Mouse (Mus musculus) hindbrain, embryonic 15.5 days (tissue): ENCODE measurements around the gene Cyp4f13. TPM values are rescaled to one million over a fixed set of nuclear protein-coding genes. Genes with fewer than 3 reads are reported as not detected.

Experiments
- polyA plus RNA-seq: library from polyadenylated mRNA; unstranded; fragments of >200 nt; fragmentation: Nextera tagmentation; extraction: Ambion mirVana; gene quantifications from 2 replicates; pipeline ENCODE4 v1.2.1, GENCODE M21; 2015

The Cyp4f13 gene
- polyA plus RNA-seq, 1 experiment from 2014 or later = 9.8 TPM

Other genes starting within 250 kb of the Cyp4f13 start
- gene Zfp871, start 159.1 kb downstream of the Cyp4f13 start, polyA plus RNA-seq = 35.7 and 36.2 TPM in 2 replicates
- gene Zfp811, start 137.5 kb downstream of the Cyp4f13 start, polyA plus RNA-seq = 47.0 and 50.7 TPM in 2 replicates
- 17.9 and 18.4 TPM in 2 replicates for gene Zfp799, start 117.1 kb downstream of the Cyp4f13 start, polyA plus RNA-seq
- gene Zfp870, start 55.8 kb downstream of the Cyp4f13 start, polyA plus RNA-seq = 7.3 and 7.9 TPM in 2 replicates
- gene Cyp4f14, start 30.1 kb downstream of the Cyp4f13 start, polyA plus RNA-seq = not detected in 2 replicates
- gene Zfp472, start 18.4 kb upstream of the Cyp4f13 start, polyA plus RNA-seq = 7.5 and 8.2 TPM in 2 replicates
- gene Zfp952, start 45.7 kb upstream of the Cyp4f13 start, polyA plus RNA-seq = 18.3 and 19.1 TPM in 2 replicates
- gene Zfp763, start 86.0 kb upstream of the Cyp4f13 start, polyA plus RNA-seq = 23.9 and 26.1 TPM in 2 replicates
- gene 4921501E09Rik, start 120.7 kb upstream of the Cyp4f13 start, polyA plus RNA-seq = not detected in 2 replicates
- gene Zfp563, start 141.9 kb upstream of the Cyp4f13 start, polyA plus RNA-seq = 19.1 and 23.9 TPM in 2 replicates
- 0.45 and 0.49 TPM in 2 replicates for gene Morc2b, start 192.3 kb upstream of the Cyp4f13 start, polyA plus RNA-seq
- not detected in 2 replicates for gene Olfr55, start 221.0 kb upstream of the Cyp4f13 start, polyA plus RNA-seq
- gene Olfr239, start 243.9 kb upstream of the Cyp4f13 start, polyA plus RNA-seq = not detected in 2 replicates